Mouse (Mus musculus) ES-E14 (cell line): Measurements from ENCODE around the gene Pcyt2.

Source experiments
- CHD2 ChIP-seq: IDR thresholded peaks from 2 replicates; pipeline ENCODE4 v1.6.1; 2014; ENCODE audit warnings: mild to moderate bottlenecking, low read depth, low read length, inconsistent platforms
- ZC3H11A ChIP-seq: IDR thresholded peaks from 2 replicates; pipeline ENCODE4 v1.6.1; 2012; ENCODE audit warnings: low read depth, mild to moderate bottlenecking, inconsistent platforms, low read length, borderline replicate concordance
- ZNF384 ChIP-seq: IDR thresholded peaks from 2 replicates; pipeline ENCODE4 v1.6.1; 2012; ENCODE audit warnings: low read depth, low read length, inconsistent platforms

GRCm38 (mm10) chr11:120659509-120660300 is 42.0 kb upstream of the Pcyt2 start:
- no peak for TF ChIP-seq ZNF384
- no peak for TF ChIP-seq ZC3H11A
- no peak for TF ChIP-seq CHD2
